11 mouse cellular contexts compared by ENCODE assay signal in the genomic region with DNA sequence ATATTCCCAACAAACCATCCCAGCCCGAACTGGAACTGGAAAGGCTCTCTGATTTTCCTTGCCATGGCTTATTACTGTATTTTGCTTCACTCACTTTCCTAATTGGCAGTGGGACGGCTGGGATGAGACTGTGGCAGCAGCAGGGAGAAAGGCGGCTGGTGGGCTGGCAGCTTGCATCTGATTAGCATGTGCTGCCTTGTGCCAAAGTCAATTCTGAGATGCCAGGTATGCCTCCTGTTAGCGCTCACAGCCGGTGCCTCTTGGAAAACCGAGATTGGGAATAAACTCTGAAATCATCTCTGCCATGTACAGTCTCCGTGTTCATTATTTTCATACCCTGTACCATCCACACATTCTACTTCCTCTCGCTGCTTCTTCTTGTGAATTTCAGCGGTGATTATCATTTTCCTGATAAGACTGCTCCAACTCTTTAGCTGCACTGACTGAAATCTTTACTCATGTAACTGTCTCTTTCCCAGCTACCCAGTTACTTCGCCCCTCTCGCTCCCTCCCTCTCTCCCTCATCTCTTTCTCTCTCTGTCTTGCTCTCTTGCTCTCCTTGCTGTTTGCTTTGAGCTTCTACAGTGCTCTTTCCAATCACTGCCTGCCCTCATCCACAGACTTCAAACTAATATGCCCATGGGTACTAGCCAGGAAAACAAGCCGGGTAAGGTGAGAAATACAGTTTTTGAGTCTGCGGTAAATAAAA.
DNase-seq lines count a peak whose midpoint lies in the region; ATAC-seq lines count a peak whose summit lies in the region.
"Had no signal": no experiment of that assay in that cellular context is flagged by ENCODE, and none has a peak within 500 bp of the region (broad histone marks: within the 10 kb centered on the region; RNA-seq: fewer than 3 reads in every experiment).

No protein-coding gene starts in this region.

- WGBS in hindbrain, embryonic 14.5 days, result 69% methylated on average over 13 of the region's 13 CpGs
- 83% methylated on average over 13 of the region's 13 CpGs for WGBS in hindbrain, embryonic 10.5 days
- 61% methylated on average over 13 of the region's 13 CpGs for whole genome bisulfite sequencing in heart, embryonic 12.5 days

- H3K36me3 ChIP-seq in hindbrain, embryonic 14.5 days (replicated peaks; ENCODE audit: control insufficient read depth, insufficient read depth), result no peaks in the 10 kb centered on the region
- no peaks in the 10 kb centered on the region for H3K36me3 ChIP-seq in hindbrain, embryonic 10.5 days
- H3K36me3 ChIP-seq in heart, embryonic 12.5 days, result no peaks in the 10 kb centered on the region
- H3K36me3 ChIP-seq: limb, embryonic 10.5 days; neural tube, embryonic 13.5 days had no signal

- DNase-seq in hindbrain, embryonic 14.5 days (ENCODE audit: low spot score), result peak; percentile 50
- no peak for DNase-seq in hindbrain, embryonic 10.5 days (ENCODE audit: low spot score)
- peak; percentile 53 to 73 for DNase-seq in left cerebral cortex, adult 18-20 months (ENCODE audit: low spot score in 2 of 2)
- DNase-seq in right cerebral cortex, postnatal 36 days (ENCODE audit: low spot score in 2 of 2), result peak; percentile 54 to 69
- no peak for DNase-seq in gastrocnemius, postnatal 14 days
- DNase-seq in thymus, adult 18-20 months, result no peak
- DNase-seq: lung, postnatal 10 days had no signal

- no peak overlapping the region for H3K4me2 ChIP-seq in hindbrain, embryonic 14.5 days (replicated peaks)
- no peak overlapping the region for H3K4me2 ChIP-seq in heart, embryonic 12.5 days
- H3K4me2 ChIP-seq: neural tube, embryonic 13.5 days had no signal

- no peaks in the 10 kb centered on the region for H3K27me3 ChIP-seq in hindbrain, embryonic 14.5 days (ENCODE audit: control insufficient read depth, insufficient read depth, low read length)
- no peaks in the 10 kb centered on the region for H3K27me3 ChIP-seq in hindbrain, embryonic 10.5 days (ENCODE audit: insufficient read depth, poor library complexity, severe bottlenecking)
- no peaks in the 10 kb centered on the region for H3K27me3 ChIP-seq in heart, embryonic 12.5 days (replicated peaks)
- H3K27me3 ChIP-seq: neural tube, embryonic 13.5 days had no signal

- H3K9me3 ChIP-seq in hindbrain, embryonic 14.5 days (ENCODE audit: control insufficient read depth, low read length), result no peaks in the 10 kb centered on the region
- no peaks in the 10 kb centered on the region for H3K9me3 ChIP-seq in hindbrain, embryonic 10.5 days
- no peaks in the 10 kb centered on the region for H3K9me3 ChIP-seq in heart, embryonic 12.5 days (replicated peaks)
- H3K9me3 ChIP-seq: limb, embryonic 10.5 days; neural tube, embryonic 13.5 days had no signal

- H3K9ac ChIP-seq in hindbrain, embryonic 14.5 days, result no peak overlapping the region
- H3K9ac ChIP-seq in heart, embryonic 12.5 days, result no peak overlapping the region
- H3K9ac ChIP-seq: neural tube, embryonic 13.5 days had no signal

- intact Hi-C loops in gastrocnemius, postnatal 14 days (cut with DNase I; ENCODE audit: low total_unique reads), result no loop called here

- no peak overlapping the region for H3K27ac ChIP-seq in hindbrain, embryonic 14.5 days
- no peak overlapping the region for H3K27ac ChIP-seq in hindbrain, embryonic 10.5 days
- no peak overlapping the region for H3K27ac ChIP-seq in heart, embryonic 12.5 days (ENCODE audit: poor library complexity, severe bottlenecking)
- H3K27ac ChIP-seq: limb, embryonic 10.5 days; neural tube, embryonic 13.5 days had no signal

- no peak overlapping the region for H3K4me3 ChIP-seq in hindbrain, embryonic 14.5 days (replicated peaks; ENCODE audit: low read length)
- H3K4me3 ChIP-seq in hindbrain, embryonic 10.5 days, result no peak overlapping the region
- H3K4me3 ChIP-seq in heart, embryonic 12.5 days, result no peak overlapping the region
- H3K4me3 ChIP-seq: limb, embryonic 10.5 days; neural tube, embryonic 13.5 days had no signal

- no peaks in the 10 kb centered on the region for H3K4me1 ChIP-seq in hindbrain, embryonic 14.5 days (replicated peaks; ENCODE audit: control insufficient read depth, insufficient read depth, low read length)
- H3K4me1 ChIP-seq in hindbrain, embryonic 10.5 days (replicated peaks), result no peaks in the 10 kb centered on the region
- no peaks in the 10 kb centered on the region for H3K4me1 ChIP-seq in heart, embryonic 12.5 days (replicated peaks)
- H3K4me1 ChIP-seq: limb, embryonic 10.5 days; neural tube, embryonic 13.5 days had no signal

- peak; percentile 68; the same call in 1 of the 2 replicates for ATAC-seq in hindbrain, embryonic 14.5 days (ENCODE audit: low FRiP score)
- peak; percentile 92 for ATAC-seq in frontal cortex, adult (ENCODE audit: low TSS enrichment)
- ATAC-seq in heart, embryonic 12.5 days (ENCODE audit: insufficient number of reproducible peaks, low FRiP score), result no peak

Comparison
In these comparisons a context has a peak if more than half of its experiments do, and no peak if none do; other contexts are left out.
1. DNase-seq: peak in hindbrain, embryonic 14.5 days (single experiment), left cerebral cortex, adult 18-20 months (2 of 2) and right cerebral cortex, postnatal 36 days (2 of 2); none in hindbrain, embryonic 10.5 days (single experiment), gastrocnemius, postnatal 14 days (single experiment) and thymus, adult 18-20 months (0 of 2).